Mouse (Mus musculus) olfactory bulb, adult 2 months (tissue): ENCODE data around the gene Catsper2.

Experiments used
- CTCF ChIP-seq: fragments of 200-500 bp; IDR thresholded peaks from 2 replicates; pipeline ENCODE4 v1.5.1; 2012; ENCODE audit warnings: low read depth, mild to moderate bottlenecking, low read length, moderate library complexity; ENCODE audit not compliant: insufficient read depth
- POLR2A ChIP-seq: fragments of 200-500 bp; IDR thresholded peaks from 2 replicates; pipeline ENCODE4 v1.6.1; 2012; ENCODE audit warnings: mild to moderate bottlenecking, low read depth, low read length, moderate library complexity; ENCODE audit not compliant: insufficient read depth

- TF ChIP-seq POLR2A: no peak
- TF ChIP-seq CTCF: no peak
These were observed 55.6 kb downstream of the Catsper2 start for GRCm38 (mm10) chr2:121357961-121358360.
